Mouse (Mus musculus) heart, postnatal 0 days (tissue): ENCODE results near the gene Bcan. TPM values are rescaled to one million over a fixed set of nuclear protein-coding genes. Genes with fewer than 3 reads are reported as not detected.
A peak's percentile ranks its signal among the peaks of the same experiment; 100 is the strongest.

ENCODE experiments used
- ATAC-seq: fragments of 200-750 bp; cut with Nextera tagmentation; 2 replicates; pipeline ENCODE4 v1.8.0; 2017; ENCODE audit warnings: low read depth, moderate number of reproducible peaks, moderate library complexity; ENCODE audit not compliant: insufficient read depth
- DNase-seq: peaks from one replicate; pipeline ENCODE4 v3.0.0-alpha.2; 2016; ENCODE audit warnings: low spot score
- H3K27ac ChIP-seq: fragments of 300-500 bp; sonication (generic); 2 replicates; pipeline ENCODE4 v1.5.1; 2014; ENCODE audit warnings: low read depth, mild to moderate bottlenecking
- H3K27me3 ChIP-seq: fragments of 300-500 bp; sonication (generic); 2 replicates; pipeline ENCODE4 v1.6.1; 2014; ENCODE audit warnings: low read length, mixed read lengths; ENCODE audit not compliant: control insufficient read depth, insufficient read depth
- H3K36me3 ChIP-seq: fragments of 300-500 bp; sonication (generic); replicated peaks from 2 replicates; pipeline ENCODE4 v1.6.1; 2014; ENCODE audit warnings: low read length, mixed read lengths; ENCODE audit not compliant: control insufficient read depth, insufficient read depth
- H3K4me1 ChIP-seq: fragments of 300-500 bp; sonication (generic); 2 replicates; pipeline ENCODE4 v1.6.1; 2014; ENCODE audit warnings: antibody characterized with exemption; ENCODE audit not compliant: control insufficient read depth, insufficient read depth
- H3K4me2 ChIP-seq: fragments of 300-500 bp; sonication (generic); 2 replicates; pipeline ENCODE4 v1.6.1; 2014; ENCODE audit warnings: low read depth, mild to moderate bottlenecking, low read length, moderate library complexity
- H3K4me3 ChIP-seq: fragments of 300-500 bp; sonication (generic); 2 replicates; pipeline ENCODE4 v1.5.1; 2014; ENCODE audit warnings: low read depth, low read length
- H3K9ac ChIP-seq: fragments of 300-500 bp; sonication (generic); replicated peaks from 2 replicates; pipeline ENCODE4 v1.6.1; 2014; ENCODE audit warnings: low read depth, low read length, mixed read lengths
- H3K9me3 ChIP-seq: fragments of 300-500 bp; sonication (generic); replicated peaks from 2 replicates; pipeline ENCODE4 v1.6.1; 2016; ENCODE audit warnings: low read length; ENCODE audit not compliant: control insufficient read depth
- CTCF ChIP-seq: IDR thresholded peaks from 2 replicates; pipeline ENCODE4 v1.5.1; 2016; ENCODE audit warnings: antibody characterized with exemption, control low read depth, low read depth
- EP300 ChIP-seq: IDR thresholded peaks from 2 replicates; pipeline ENCODE4 v1.6.1; 2016; ENCODE audit warnings: antibody characterized with exemption, low read depth
- WGBS: fragments of 180-500 bp; shearing (Covaris S2); extraction: QIAGEN DNeasy Blood & Tissue Kit; methylation state at CpG from one replicate; pipeline ENCODE4 v1.1.7; 2014; 5-methylcytosine and 5-hydroxymethylcytosine counted together
- polyA plus RNA-seq: library from polyadenylated mRNA; unstranded; fragments of >200 nt; fragmentation: Nextera tagmentation; extraction: Ambion mirVana; gene quantifications from 2 replicates; pipeline ENCODE4 v1.2.1, GENCODE M21; 2015
- total RNA-seq: library from RNA; depleted of rRNA; stranded (reverse); fragments of >200 nt; gene quantifications from 2 replicates; pipeline ENCODE4 v1.2.3, GENCODE M21; 2014; ENCODE audit warnings: low replicate concordance

Bcan gene
- total and polyA plus RNA-seq, 2 experiments from 2014 or later = not detected

DNA sequence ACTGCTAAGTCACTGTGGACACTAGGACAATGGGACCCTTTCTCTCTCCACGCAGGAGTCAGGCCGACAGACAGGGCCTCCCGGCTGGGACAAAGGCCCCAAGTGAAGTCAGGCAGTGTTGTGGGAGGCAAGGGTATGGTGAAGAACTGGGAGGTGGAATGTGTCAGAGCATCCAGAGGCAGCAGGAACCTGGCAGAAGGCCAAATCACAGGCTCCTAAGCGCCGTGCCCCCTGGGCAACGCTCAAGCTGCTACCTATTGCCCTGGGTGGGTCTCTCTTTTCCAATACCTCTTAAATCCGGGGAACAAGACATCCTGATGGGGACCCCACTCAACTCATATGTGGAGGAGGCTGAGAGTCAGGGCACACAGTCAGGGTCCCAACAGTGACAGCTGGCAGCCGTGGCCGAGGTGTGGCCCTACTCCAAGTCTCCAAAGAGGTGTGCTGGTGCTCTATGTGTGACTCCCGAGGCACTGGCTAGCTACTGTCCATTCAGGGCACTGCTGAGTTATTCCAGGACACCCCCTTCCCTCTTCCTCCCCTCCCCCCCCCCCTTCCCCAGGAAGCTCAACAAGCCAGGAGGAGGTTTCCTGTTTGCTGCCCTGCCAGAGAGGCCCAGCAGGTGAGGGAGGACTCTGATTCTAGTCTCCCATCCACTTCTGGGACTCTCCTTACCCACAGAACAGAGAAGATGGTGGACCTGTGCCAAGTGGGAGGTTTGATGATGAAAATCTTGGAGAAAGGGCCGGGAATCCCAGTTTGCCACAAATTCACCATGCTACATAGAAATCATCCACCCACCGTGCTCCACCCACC is 14.3 kb downstream of the Bcan start:
- no peaks in the 10 kb centered on the region for H3K36me3 ChIP-seq
- no peaks in the 10 kb centered on the region for H3K9me3 ChIP-seq
- peaks cover 28% of the 10 kb centered on the region for H3K27me3 ChIP-seq
- ATAC-seq = no peak
- no peak for TF ChIP-seq EP300
- no peak for TF ChIP-seq CTCF
- WGBS = 25% methylated on average over 12 of the region's 12 CpGs
- H3K9ac ChIP-seq = no peak overlapping the region
- H3K4me1 ChIP-seq = peaks cover 57% of the 10 kb centered on the region
- H3K4me2 ChIP-seq = peak overlapping the region; percentile 30; the same call in 1 of the 2 replicates
- peak; percentile 28 for DNase-seq
- peak overlapping the region; percentile 58 for H3K27ac ChIP-seq
- H3K4me3 ChIP-seq = no peak overlapping the region

- Histone ChIP-seq H3K9ac (no peak overlapping the region), H3K27ac (0 out of 2 replicates have a peak overlapping the region, but pooled peaks have one; percentile 91), H3K4me2 (no peak overlapping the region), H3K27me3 (peaks cover 13% of the 10 kb centered on the region), H3K4me1 (peaks cover 57% of the 10 kb centered on the region), H3K4me3 (no peak overlapping the region), H3K9me3 (no peaks in the 10 kb centered on the region), H3K36me3 (no peaks in the 10 kb centered on the region)
- no peak for TF ChIP-seq EP300
- TF ChIP-seq CTCF = no peak
- ATAC-seq (no peak), DNase-seq (no peak)
- WGBS = 16% methylated on average over 3 of the region's 3 CpGs
These were observed 15.9 kb downstream of the Bcan start for GRCm38 (mm10) chr3:87984094-87984493.

DNA sequence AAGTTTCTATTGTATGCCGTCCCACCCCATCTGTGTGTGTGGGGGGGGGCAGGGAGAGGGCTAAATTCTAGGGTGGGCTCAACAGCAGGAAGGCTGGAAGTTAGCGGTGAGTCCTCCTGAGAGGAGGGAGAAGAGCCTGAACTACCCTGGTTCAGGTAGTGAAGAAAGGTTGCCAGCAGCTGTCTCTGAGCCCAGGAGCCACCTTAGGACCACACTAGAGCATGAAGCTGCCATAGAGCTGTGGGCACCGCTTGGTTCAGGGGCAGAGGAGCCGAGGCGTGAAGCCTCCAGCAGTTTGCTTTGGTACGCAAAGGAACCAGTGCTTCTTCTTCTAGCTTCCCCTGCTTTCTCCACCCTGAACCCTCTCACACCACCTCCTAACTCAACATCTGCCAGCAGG is 16.4 kb downstream of the Bcan start:
- Histone ChIP-seq H3K4me2 (peak overlapping the region; percentile 37), H3K4me1 (peaks cover 57% of the 10 kb centered on the region), H3K4me3 (no peak overlapping the region), H3K27me3 (peaks cover 8% of the 10 kb centered on the region), H3K9ac (0 out of 2 replicates have a peak overlapping the region, but pooled peaks have one; percentile 24), H3K27ac (peak overlapping the region; percentile 91; the same call in 1 of the 2 replicates), H3K9me3 (no peaks in the 10 kb centered on the region), H3K36me3 (no peaks in the 10 kb centered on the region)
- DNase-seq (no peak), ATAC-seq (no peak)
- TF ChIP-seq EP300 (no peak), CTCF (no peak)
- WGBS = 52% methylated on average over 6 of the region's 6 CpGs

DNA sequence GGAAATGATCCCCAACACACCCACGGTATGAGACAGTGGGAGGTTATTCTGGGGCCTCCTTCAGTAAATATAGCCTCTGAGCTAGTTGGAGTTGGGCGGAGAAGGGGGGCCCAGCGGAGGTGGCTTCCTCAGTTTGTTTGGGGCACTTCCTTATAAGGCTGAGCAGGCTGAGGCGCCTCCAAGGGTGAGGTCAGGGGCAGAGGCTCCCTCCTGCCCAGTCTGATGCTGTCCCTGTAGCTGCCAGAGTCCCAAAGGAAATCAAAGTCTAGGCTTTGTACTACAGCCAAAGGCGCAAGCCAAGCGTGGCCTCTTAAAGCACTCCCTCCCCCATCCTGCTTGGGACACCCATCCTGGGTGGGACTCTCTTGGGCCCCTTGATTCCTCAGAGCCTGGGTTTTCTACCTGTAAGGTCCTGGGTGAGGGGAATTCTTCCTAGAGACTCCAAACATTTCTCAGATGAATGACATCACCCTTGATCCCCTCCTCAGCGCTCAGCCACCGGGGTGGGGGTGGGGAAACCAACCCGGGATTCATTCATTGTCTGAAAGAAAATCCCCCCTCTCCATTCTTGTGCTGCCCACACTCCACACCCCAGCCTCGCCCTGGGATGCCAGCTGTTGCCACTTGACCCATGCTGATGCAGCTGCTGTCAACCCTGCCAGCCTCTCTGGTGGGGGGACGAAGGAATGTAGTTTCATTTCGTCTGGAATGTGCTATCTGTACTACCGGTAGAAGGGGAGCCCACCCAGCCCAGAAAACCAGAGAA is 17.0 kb downstream of the Bcan start:
- 12% methylated on average over 13 of the region's 13 CpGs for WGBS
- Histone ChIP-seq H3K9me3 (no peaks in the 10 kb centered on the region), H3K36me3 (no peaks in the 10 kb centered on the region), H3K4me1 (peaks cover 56% of the 10 kb centered on the region), H3K27me3 (peaks cover 3% of the 10 kb centered on the region; the same call in 1 of the 2 replicates), H3K4me2 (peak overlapping the region; percentile 37), H3K9ac (peak overlapping the region; percentile 43), H3K4me3 (no peak overlapping the region), H3K27ac (peak overlapping the region; percentile 91)
- TF ChIP-seq CTCF (no peak), EP300 (peak; percentile 70)
- peak; percentile 83 for DNase-seq
- peak; percentile 66 for ATAC-seq

DNA sequence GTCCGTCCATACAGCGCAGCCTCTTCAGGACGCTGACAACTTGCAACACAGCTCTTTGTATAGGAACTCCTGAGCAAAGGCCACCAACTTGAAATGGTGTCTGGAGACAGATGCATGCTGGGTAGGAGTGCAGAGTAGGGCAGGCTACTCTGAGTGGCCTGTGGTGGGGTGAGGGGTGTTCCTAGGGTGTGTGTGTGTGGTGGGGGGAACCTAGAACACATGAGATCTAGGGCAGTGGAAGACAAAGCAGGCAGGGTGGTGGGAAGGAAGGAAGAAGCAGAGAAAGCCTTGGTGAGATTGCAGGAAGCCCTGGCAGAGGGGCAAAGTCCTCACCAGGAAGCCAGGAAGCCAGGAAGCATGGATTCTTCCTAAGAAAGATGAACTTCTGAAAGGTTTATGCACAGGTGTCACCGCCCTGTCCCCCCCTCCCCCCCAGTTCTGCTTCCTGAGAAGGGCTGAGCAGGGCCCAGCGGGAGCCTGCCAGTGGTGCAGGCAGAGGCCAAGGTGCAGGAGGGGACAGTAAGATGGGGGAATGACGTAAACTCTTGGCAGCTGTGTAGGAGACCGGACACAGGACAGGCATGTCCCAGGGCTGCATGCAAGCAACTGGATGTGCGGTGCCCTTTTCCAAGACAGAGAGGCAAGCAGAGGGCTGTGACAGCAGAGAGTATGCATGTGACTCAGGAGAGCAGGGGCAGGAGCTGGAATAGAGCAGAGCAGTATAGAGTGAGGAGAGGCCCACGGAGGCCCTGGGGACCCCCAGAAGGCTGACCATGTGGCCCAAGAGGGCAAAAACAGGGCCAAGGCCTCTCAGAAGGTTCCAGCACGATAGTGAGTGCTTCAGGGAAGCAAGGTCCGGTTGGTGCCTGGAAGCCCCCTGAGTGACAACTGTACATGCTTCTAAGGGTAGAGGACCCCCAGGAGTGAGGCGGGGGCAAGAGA is 17.9 kb downstream of the Bcan start:
- no peaks in the 10 kb centered on the region for H3K27me3 ChIP-seq
- peak overlapping the region; percentile 43; the same call in 1 of the 2 replicates for H3K9ac ChIP-seq
- ATAC-seq (peak; percentile 70), DNase-seq (peak; percentile 52)
- H3K36me3 ChIP-seq = no peaks in the 10 kb centered on the region
- H3K4me2 ChIP-seq = peak overlapping the region; percentile 37; the same call in 1 of the 2 replicates
- no peak overlapping the region for H3K4me3 ChIP-seq
- TF ChIP-seq EP300 = no peak
- no peak for TF ChIP-seq CTCF
- peak overlapping the region; percentile 91 for H3K27ac ChIP-seq
- H3K9me3 ChIP-seq = no peaks in the 10 kb centered on the region
- 30% methylated on average over 12 of the region's 12 CpGs for WGBS
- H3K4me1 ChIP-seq = peaks cover 48% of the 10 kb centered on the region
